Mouse (Mus musculus) testis, adult 2 months (tissue): ENCODE results near the gene Zfp800. TPM values are rescaled to one million over a fixed set of nuclear protein-coding genes. Genes with fewer than 3 reads are reported as not detected.

Experiments used
- H3K27ac ChIP-seq: fragments of 200-500 bp; 2 replicates; pipeline ENCODE4 v1.5.1; 2012; ENCODE audit warnings: low read depth, low read length; ENCODE audit not compliant: control insufficient read depth, insufficient read depth
- H3K27me3 ChIP-seq: fragments of 200-500 bp; 2 replicates; pipeline ENCODE4 v1.6.1; 2012; ENCODE audit warnings: mild to moderate bottlenecking, low read length, moderate library complexity; ENCODE audit not compliant: control insufficient read depth, insufficient read depth
- H3K36me3 ChIP-seq: fragments of 200-500 bp; 2 replicates; pipeline ENCODE4 v1.6.1; 2012; ENCODE audit warnings: mild to moderate bottlenecking, low read length; ENCODE audit not compliant: control insufficient read depth, insufficient read depth
- H3K4me1 ChIP-seq: fragments of 200-500 bp; 2 replicates; pipeline ENCODE4 v1.6.1; 2012; ENCODE audit warnings: low read length; ENCODE audit not compliant: control insufficient read depth, insufficient read depth
- H3K4me3 ChIP-seq: fragments of 200-500 bp; 2 replicates; pipeline ENCODE4 v1.5.1; 2012; ENCODE audit warnings: low read depth, mild to moderate bottlenecking, low read length, moderate library complexity, mixed read lengths; ENCODE audit not compliant: control insufficient read depth
- CTCF ChIP-seq: fragments of 200-500 bp; IDR thresholded peaks from 2 replicates; pipeline ENCODE4 v1.5.1; 2012; ENCODE audit warnings: low read depth, mild to moderate bottlenecking, inconsistent platforms, low read length, moderate library complexity; ENCODE audit not compliant: control insufficient read depth, insufficient read depth, insufficient replicate concordance
- POLR2A ChIP-seq: fragments of 200-500 bp; IDR thresholded peaks from 2 replicates; pipeline ENCODE4 v1.6.1; 2012; ENCODE audit warnings: low read depth, mild to moderate bottlenecking, inconsistent platforms, low read length, moderate library complexity; ENCODE audit not compliant: control insufficient read depth
- polyA plus RNA-seq: library from polyadenylated mRNA; depleted of rRNA; stranded (reverse); fragments of >200 nt; gene quantifications from 2 replicates; pipeline ENCODE4 v1.2.3, GENCODE M21; 2012

The Zfp800 gene
- polyA plus RNA-seq, 1 experiment: 5.2 TPM

DNA sequence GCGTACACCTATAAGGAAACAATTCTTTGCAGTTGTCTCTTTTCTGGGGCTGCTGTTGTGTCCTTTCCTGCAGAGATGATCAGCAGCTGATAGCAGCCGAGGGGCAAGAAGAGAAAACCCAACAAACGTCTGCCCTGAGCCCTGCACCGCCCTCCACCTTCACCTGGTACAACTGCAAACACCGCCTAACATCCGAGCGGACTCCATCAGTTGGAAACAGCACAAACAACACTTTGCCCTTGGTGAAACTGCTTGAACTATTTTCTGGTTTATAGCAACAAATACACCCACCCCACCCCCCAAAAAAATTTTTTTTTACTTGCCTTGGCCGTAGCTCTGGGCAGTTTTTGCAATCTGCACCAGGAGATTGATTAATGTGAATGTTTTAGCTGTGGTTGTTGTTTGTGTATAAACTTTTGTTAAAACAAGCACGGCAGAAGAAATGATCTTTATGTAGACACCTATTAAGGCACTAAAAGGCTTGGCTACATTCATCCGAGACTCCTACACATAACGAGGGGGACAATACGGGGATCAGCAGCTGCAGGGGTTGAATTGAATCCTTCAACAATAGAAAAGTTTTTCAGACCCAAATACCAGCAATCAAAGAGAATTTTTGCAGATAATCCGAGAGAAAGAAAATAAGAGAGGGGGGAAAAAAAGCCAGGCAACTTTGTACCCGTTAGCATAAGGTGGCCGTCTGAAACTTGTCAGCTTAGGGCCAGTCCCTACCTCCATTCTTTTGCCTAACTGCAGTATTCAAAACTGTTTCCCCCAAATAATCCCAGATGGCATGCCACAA lies 1.6 kb downstream of the Zfp800 start:
- H3K4me3 ChIP-seq: no peak overlapping the region
- no peak for TF ChIP-seq CTCF
- no peak for TF ChIP-seq POLR2A
- H3K27ac ChIP-seq: no peak overlapping the region
- H3K36me3 ChIP-seq: no peaks in the 10 kb centered on the region
- H3K27me3 ChIP-seq: peaks cover 2% of the 10 kb centered on the region; the same call in 1 of the 2 replicates
- peaks cover 9% of the 10 kb centered on the region for H3K4me1 ChIP-seq

DNA sequence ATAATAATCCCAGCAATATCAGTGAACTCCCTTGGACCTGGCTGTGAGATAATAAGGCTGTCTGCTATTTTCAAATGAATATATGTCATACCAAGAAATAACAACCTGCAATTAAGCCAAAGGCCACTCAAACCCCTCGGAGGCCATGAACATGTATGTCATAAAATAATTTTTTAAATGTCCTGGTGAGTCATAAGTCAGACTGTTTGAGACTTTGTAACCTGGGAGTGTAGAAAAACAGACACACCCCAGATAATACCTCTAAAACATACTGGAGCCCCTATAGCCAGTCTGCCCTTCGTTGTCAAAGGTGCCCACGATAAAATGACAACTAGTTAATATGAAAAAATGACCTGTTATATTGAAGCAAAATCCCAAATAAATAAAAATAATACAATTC lies 8.8 kb downstream of the Zfp800 start:
- Histone ChIP-seq H3K27me3 (no peaks in the 10 kb centered on the region), H3K36me3 (no peaks in the 10 kb centered on the region), H3K4me1 (no peaks in the 10 kb centered on the region), H3K27ac (no peak overlapping the region), H3K4me3 (no peak overlapping the region)
- no peak for TF ChIP-seq POLR2A

DNA sequence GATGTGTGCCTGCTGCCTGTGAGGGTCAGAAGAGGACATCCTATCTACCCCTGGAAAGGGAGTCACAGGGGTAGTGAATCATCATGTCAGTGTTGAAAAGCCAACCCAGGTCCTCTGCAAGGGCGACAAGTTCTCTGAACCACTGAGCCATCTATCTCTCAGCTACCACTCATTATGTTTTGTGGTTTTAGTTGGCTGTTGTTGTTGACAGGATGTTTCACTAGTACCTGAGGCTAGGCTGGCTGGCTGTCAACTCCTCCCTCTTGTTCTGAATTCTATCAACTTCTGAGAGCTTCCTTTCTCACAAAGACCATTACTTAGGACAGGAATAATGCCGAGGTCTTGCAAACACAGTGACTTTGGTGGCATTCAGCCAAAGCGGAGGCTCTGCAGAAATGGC lies 12.6 kb downstream of the Zfp800 start:
- Histone ChIP-seq H3K27ac (no peak overlapping the region), H3K4me1 (no peaks in the 10 kb centered on the region), H3K27me3 (no peaks in the 10 kb centered on the region), H3K36me3 (no peaks in the 10 kb centered on the region), H3K4me3 (no peak overlapping the region)
- no peak for TF ChIP-seq CTCF
- no peak for TF ChIP-seq POLR2A

DNA sequence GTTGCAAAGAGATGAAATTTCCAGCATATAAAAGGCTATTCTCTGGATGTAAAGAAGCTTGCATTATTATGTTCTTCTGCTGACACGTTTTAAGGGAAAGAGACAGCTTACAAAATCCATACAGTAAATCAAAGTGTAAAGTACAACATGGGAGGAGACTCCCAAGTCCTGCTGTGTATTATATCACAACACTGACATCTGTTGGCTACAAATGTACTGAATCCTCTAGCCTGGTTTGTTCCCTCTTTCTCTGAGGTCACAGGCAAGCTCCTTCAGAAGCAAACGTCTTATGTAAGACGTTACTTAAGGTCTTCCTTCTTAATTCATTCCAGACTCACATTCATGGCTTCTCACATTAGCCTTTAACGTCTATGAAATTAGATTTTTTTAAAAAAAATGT lies 15.8 kb downstream of the Zfp800 start:
- Histone ChIP-seq H3K27ac (no peak overlapping the region), H3K4me1 (no peaks in the 10 kb centered on the region), H3K4me3 (no peak overlapping the region), H3K27me3 (no peaks in the 10 kb centered on the region), H3K36me3 (no peaks in the 10 kb centered on the region)
- no peak for TF ChIP-seq CTCF
- no peak for TF ChIP-seq POLR2A

DNA sequence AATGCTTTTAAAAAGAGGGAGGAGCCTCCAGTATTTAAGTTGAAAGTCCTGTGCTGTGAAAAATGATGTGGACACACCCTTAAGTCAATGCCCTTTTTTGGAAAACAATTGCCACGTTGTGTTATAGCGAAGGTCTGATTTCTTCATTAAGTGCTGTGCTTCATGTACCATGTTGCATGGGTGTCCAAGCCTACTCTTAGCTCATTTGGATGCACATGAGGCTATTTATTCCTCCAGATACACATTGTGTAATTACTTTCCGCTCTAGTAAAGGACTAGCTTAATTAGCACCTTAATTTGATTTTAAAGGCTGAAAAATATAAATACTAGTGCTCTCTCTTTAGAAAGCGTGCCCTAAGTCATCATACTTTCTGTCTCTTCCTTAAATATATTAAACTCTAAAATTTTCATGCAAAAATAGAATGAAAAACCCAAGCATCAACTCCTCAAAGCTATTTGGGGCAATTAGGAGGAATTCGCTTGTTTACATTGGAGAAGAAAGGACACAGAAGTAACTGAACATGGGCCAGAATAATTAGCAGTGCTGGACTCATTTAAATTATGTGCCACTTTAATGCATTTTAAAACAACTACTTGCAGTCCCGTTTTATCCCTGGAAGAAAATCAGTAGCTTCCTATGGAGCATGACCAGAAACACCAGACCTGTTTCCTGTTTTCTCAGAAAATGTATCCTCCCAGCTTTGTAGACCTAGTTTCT lies 27.7 kb downstream of the Zfp800 start:
- H3K36me3 ChIP-seq: no peaks in the 10 kb centered on the region
- no peak overlapping the region for H3K4me3 ChIP-seq
- TF ChIP-seq POLR2A (no peak), CTCF (no peak)
- H3K27me3 ChIP-seq: no peaks in the 10 kb centered on the region
- H3K27ac ChIP-seq: no peak overlapping the region
- H3K4me1 ChIP-seq: peaks cover 3% of the 10 kb centered on the region

DNA sequence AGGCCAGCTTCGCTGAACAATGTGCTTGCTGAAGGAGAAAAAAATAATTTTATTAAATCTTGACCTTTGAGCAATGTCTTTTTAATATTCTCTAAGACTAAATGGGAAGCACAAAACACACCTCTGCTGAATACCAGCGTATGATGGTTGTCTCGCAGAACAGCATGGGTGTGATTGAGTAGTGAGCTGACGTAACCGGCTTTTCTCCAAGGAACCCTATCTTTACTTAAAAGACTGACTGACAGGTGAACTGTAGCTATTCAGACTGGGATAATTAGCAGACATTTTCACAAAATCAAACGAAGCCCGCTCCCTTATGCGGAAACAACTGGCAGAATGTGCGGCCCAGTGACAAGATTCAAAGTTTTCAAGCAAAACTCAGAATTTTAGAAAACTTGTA lies 30.2 kb downstream of the Zfp800 start:
- no peak for TF ChIP-seq CTCF
- TF ChIP-seq POLR2A: no peak
- Histone ChIP-seq H3K36me3 (no peaks in the 10 kb centered on the region), H3K4me3 (no peak overlapping the region), H3K27me3 (no peaks in the 10 kb centered on the region), H3K27ac (no peak overlapping the region), H3K4me1 (peaks cover 3% of the 10 kb centered on the region)

DNA sequence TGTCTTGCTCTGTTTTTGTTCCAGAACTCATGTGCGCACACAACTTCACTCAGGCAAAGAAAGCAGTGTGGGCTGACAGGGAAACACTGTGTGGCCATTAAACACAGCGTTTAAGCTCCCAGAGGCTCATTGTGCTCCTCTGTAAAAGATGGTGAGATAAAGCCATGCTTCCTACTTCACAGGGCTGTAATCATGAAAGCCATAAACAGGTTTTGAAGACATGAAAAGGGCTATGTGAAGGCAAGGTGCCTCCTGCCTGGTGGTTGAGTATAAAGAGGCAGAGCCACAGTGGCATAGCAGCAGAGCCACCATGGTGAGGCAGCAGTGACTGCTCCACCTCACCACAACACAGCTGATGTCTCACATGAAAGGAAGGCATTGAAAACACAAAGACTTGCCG lies 46.7 kb downstream of the Zfp800 start:
- H3K27ac ChIP-seq: no peak overlapping the region
- H3K36me3 ChIP-seq: no peaks in the 10 kb centered on the region
- no peaks in the 10 kb centered on the region for H3K27me3 ChIP-seq
- TF ChIP-seq POLR2A (no peak), CTCF (no peak)
- H3K4me3 ChIP-seq: no peak overlapping the region
- H3K4me1 ChIP-seq: no peaks in the 10 kb centered on the region

DNA sequence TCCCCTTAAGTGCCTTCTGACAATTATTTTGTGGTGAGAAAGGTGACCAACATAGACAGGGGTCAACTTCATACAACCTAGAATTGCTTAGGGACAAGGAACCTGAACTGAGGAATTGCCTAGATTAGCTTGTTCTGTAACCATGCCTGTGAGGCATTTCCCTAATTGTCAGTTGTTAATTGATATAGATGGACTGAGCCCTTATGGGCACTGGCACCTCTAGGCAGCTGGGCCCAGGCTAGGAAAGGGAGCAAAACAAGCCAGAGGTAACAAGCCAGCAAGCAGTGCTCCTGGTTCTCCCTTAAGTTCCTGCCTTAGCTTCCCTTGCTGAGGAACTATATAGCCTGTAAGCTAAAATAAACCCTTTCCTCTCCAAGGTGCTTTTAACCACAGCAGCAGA lies 52.1 kb downstream of the Zfp800 start:
- Histone ChIP-seq H3K27ac (no peak overlapping the region), H3K36me3 (no peaks in the 10 kb centered on the region), H3K4me3 (no peak overlapping the region), H3K4me1 (no peaks in the 10 kb centered on the region), H3K27me3 (no peaks in the 10 kb centered on the region)
- TF ChIP-seq POLR2A: no peak
